Mouse (Mus musculus): Measurements from ENCODE around the gene Cipc. TPM values are rescaled to one million over a fixed set of nuclear protein-coding genes. Genes with fewer than 3 reads are reported as not detected.

Gene Cipc
- total RNA-seq, 2 experiments from 2014 or later, result 17.5 to 22.8 TPM

DNA sequence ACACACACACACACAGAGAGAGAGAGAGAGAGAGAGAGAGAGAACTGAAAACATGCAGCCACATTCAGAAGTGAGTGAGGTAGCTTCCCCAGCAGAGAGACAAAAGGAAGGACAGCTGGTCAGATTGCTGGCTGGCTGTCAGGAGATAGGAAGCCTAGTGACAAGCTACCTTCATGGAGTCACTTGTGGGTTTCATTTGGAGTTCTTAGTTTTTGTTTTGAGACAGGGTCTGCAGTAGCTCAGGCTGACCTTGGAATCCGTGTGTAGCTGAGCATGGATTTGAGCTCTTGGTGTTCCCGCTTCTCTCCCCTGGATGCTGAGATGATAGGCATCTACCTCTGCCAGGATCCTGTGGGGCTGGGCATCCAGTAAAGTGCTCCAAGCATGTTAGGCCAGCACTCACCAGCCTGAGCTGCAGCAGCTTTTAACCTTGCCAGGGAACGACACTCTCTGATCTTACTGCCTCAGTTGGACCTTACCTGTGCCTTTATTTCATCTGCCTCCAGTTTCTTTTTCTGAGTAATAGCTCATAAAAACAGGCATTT, 14.0 kb downstream of the Cipc start:
- DNase-seq, result no peak

GRCm38 (mm10) chr12:86961589-86962344, 14.9 kb downstream of the Cipc start:
- peak; percentile 32 for DNase-seq

DNA sequence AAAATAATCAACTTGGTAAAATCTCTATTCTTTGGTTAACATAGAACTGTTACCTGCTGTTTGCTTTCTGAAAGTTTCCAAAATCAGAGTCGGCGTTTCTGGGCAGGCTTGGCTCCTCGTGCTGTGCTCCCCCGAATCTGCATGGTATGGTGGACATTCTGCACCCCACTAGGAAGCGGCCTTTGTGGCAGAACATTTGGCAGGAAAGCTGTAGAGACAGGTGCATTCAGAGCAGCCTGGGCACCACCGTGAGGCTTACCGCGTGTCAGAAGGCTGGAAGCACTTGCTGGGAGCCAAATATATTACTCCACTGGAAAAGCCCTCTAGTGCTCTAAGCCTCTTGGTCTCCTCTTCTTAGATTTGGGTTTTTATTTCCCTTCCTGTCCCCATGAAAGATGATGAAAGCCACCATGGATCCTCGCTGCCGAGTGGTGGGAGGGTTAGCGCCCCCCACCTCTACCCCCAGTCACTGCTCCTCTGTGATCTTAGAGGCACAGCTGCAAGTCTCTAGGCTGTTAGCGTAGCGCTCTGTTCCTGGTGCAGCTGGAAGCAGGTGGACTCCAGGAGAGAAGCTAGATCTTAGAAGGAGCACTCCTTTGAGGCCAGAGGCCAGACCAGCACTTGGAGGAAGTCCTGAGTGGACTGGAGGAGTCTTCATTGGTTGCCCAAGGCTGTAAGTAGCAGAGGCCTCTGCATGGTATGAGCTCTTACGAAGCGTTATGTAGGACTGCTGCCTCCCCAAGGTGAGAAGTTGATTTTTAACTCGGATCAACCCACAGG, 17.6 kb downstream of the Cipc start:
- DNase-seq, result no peak

GRCm38 (mm10) chr12:86965237-86965799, 18.5 kb downstream of the Cipc start:
- DNase-seq, result no peak

DNA sequence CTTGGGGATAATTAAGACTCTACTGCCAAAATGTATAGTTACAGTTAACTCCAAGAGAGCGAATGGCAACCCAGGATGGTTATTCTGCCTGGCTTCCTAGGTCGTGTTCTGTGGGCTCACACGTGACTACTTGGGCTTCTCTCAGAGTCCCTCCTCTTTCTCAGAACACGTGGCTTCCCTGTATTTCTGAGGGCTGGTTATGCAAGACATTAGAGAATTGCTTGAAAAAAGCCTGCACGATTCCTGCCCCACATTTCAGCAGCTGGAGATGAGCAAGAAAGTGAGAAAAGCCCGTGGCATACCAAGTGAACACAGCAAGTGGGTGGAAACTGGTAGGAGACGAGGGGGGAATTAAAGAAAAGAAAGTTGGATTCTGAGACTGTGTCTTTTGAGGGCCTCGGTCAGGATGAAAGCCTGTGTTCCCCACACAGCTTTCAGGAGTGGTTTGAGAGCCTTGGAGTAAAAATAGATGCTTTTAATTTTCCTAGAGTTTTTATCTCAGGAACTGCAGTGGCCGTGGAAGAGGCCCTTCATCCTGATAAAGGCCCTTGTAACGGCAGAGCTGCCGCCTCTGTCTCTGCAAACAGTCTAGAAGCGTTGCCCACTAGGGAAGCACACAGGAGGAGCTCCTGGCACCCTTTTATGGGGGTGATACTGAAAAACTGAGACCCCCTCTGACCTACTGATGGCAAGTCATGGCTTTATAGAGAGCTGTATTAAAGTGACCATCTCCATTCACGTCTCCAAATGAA, 21.8 kb downstream of the Cipc start:
- no peak for DNase-seq

DNA sequence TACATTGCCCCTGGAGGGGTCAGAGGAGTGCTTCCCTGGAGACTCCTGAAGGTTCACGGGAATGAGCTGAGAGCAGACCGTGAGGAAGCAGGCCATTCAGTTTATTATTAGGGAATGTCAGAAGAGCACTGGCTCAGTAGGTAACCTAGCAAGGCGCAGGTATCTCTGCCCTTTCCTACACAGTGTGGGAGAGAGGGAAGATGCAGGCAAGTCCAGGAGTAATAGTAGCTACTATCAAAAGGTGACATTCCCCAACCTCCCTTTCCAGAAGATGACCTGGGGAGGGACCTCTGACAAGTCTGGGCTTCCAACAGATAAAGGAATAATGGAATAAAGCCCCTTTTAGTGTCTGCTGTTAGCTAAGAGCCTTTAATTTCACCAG, 22.4 kb downstream of the Cipc start:
- no peak for DNase-seq

GRCm38 (mm10) chr12:86971089-86971488, 24.2 kb downstream of the Cipc start:
- DNase-seq, result no peak

DNA sequence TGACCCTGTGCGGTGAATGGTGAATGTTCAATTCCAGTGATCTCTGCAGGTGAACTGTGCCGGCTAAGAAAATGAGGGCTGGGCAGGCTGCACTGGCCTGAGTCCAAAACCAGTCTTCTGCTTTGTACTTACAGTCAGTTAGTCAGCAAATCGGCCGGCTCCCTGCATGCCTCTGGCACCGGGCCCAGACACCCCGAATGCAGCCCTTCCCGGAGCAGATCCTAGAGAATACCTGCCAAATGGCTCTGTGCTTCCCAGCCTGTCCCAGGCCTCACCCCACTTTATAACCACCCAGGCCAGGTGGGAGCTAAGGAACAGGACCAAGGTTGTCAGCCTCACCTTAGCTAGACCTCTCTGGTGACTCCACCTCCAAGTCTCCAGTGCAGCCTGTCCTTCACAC, 26.4 kb downstream of the Cipc start:
- DNase-seq, result peak; percentile 36

DNA sequence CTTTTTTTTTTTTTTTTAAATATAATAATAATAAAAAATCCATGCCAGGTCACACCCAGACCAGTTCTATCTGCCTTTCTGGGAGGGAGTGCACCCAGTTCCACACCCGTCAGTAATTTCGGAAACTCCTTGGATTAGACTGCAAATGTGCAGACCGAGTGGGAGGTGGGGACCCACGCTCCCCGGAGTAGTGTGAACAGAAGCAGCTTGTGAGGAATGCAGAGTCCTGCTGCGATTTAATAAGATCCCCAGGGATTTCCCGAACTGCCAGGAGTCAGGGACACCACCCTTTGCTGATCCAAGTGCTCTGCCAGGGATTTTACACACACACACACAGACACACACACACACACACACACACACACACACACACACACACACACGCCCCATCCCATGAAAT, 26.9 kb downstream of the Cipc start:
- no peak for DNase-seq

DNA sequence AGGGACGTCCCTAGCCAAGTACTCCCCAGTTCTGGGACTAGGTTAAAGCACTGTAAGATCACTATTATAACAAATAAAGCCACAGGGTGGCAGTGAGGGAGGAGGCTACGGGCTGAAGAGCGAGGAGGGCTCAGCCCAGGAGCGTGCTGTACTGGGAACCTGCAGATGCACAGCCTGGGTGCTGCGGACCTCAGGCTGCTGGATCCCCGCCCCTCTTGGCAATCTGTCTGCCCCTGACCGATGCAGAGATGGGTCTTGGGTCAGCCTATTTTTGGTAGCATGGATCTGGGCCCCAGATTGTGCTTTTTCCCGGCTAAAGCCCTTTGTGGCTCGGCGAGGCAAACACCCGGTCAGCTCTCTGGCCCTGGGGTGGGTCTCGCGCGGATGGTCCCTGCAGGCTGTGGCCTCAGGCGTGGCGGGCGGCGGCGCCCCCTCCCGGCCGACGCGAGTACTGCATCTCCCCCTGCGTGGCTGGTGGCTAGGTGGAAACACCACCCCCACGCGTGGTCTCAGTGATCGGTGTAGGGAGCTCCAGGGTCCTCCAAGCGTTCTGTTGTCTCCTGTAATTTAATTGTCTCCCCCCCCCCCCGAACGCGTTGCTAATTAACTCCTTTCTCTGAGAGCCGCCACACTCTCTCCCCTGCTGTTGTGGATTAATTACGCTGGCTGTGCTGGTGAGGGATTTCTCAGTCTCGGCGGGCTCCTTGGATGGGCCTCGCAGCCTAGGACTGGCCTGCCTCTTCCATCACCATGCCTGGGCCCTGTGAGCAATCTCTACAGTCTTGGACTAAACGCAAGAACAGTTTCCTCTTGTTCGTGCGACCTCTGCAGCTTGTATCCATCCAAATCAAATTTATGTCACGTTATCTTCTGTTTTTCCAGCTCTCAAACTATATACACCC, 27.8 kb downstream of the Cipc start:
- DNase-seq, result peak; percentile 86

DNA sequence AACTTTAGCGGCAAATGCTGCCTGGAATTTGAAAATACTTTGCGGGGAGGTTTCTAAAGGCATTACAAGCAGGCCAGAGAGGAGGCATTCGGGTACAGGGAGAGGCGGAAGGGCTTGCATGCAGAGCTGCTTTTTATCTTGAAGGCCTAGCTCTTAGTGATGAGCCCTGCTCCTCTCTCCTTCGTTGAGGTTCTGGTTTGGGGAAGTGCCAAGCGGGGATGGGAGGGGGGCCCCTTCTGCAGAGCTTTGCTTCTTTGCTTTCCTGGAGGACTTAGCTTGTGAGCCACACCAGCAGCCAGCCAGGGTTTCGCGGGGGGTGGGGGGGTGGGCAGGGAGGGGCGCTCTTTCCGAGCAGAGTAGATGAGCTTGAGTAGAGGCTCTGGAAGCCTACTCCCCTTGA, 28.9 kb downstream of the Cipc start:
- no peak for DNase-seq

- no peak for DNase-seq
Observed at GRCm38 (mm10) chr12:86976511-86977168, 29.8 kb downstream of the Cipc start.

- no peak for DNase-seq
Observed at GRCm38 (mm10) chr12:86977833-86978232, 31.0 kb downstream of the Cipc start.

DNA sequence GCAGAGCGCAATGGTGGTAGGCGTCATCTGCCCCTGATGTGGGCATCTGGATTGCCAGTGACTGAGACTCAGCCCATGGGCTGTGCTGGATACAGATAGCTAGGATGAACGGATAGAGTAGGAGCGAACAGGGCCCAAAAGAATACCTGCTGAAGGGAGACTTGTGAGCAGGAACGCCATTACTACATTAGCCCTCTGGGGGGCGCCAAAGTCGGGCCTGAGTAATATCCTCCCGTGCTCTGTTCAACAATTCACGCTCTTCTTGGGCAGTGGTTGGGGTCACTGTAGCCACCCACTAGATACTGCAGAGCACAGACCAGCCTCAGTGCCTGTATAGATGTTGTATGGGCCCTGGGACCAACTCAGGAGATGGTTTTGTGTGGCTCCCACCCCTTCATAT, 34.3 kb downstream of the Cipc start:
- no peak for DNase-seq

- peak; percentile 60 for DNase-seq
Observed at GRCm38 (mm10) chr12:86983470-86984193, 36.8 kb downstream of the Cipc start.

DNA sequence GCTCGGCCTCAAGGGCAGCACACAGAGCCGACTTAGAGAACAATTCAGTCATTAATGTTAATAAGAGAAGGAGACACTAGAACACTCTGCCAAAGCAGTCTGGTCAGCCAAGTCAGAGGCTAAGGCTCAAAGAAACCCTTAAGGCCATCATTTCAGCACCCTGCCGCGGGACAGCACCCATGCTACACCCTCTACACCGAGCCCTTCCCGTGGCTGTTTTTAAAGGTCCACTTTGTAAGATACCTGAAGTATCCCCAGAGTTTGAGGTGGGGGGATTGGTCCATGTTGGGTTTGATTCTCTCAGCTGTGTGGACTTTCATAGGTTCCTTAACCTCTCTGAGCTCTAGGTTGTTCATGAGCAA, 37.3 kb downstream of the Cipc start:
- DNase-seq, result peak; percentile 59

- no peak for DNase-seq
Observed at GRCm38 (mm10) chr12:86986562-86986961, 39.7 kb downstream of the Cipc start.

DNA sequence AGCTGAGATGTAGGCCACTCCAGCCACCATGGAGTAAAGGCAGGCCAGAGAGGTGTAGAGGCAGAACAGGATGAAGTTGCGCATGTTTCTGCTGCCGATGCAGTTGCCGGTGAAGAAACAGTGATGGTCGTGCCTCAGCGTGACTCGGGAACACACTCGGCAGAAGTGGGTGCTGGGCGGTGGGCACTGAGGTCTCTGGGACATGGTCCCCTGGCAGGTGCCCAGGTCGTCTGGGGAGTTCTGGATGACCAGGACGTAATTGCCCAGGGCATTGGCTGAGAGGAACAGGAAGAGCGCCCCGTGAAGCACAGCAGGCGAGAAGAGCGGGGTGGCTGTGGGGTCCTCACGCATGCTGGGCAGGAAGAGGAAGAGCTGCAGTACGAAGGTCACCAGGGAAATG, 41.4 kb downstream of the Cipc start:
- DNase-seq, result no peak

GRCm38 (mm10) chr12:86989378-86989777, 42.5 kb downstream of the Cipc start:
- DNase-seq, result no peak
